Mouse (Mus musculus) kidney, postnatal 0 days (tissue): Measurements from ENCODE around the gene Lix1l. TPM values are rescaled to one million over a fixed set of nuclear protein-coding genes. Genes with fewer than 3 reads are reported as not detected.

Experiments used
- ATAC-seq: fragments of 200-750 bp; cut with Nextera tagmentation; replicated peaks from 2 replicates; pipeline ENCODE4 v1.8.0; 2017; ENCODE audit warnings: low read depth, moderate number of reproducible peaks, moderate TSS enrichment, moderate library complexity; ENCODE audit not compliant: low FRiP score
- DNase-seq: peaks from one replicate; pipeline ENCODE4 v3.0.0-alpha.2; 2016; ENCODE audit warnings: low spot score
- H3K27ac ChIP-seq: fragments of 300-500 bp; sonication (generic); 2 replicates; pipeline ENCODE4 v1.5.1; 2014; ENCODE audit warnings: mild to moderate bottlenecking
- H3K27me3 ChIP-seq: fragments of 300-500 bp; sonication (generic); 2 replicates; pipeline ENCODE4 v1.6.1; 2014; ENCODE audit warnings: low read length, mixed read lengths; ENCODE audit not compliant: insufficient read depth
- H3K36me3 ChIP-seq: fragments of 300-500 bp; sonication (generic); 2 replicates; pipeline ENCODE4 v1.6.1; 2014; ENCODE audit warnings: low read length, mixed read lengths; ENCODE audit not compliant: insufficient read depth
- H3K4me1 ChIP-seq: fragments of 300-500 bp; sonication (generic); replicated peaks from 2 replicates; pipeline ENCODE4 v1.6.1; 2014; ENCODE audit warnings: antibody characterized with exemption, low read length, mixed read lengths; ENCODE audit not compliant: insufficient read depth
- H3K4me2 ChIP-seq: fragments of 300-500 bp; sonication (generic); 2 replicates; pipeline ENCODE4 v1.6.1; 2014; ENCODE audit warnings: mild to moderate bottlenecking, low read length, moderate library complexity, mixed read lengths
- H3K4me3 ChIP-seq: fragments of 300-500 bp; sonication (generic); replicated peaks from 2 replicates; pipeline ENCODE4 v1.5.1; 2014; ENCODE audit warnings: low read depth, low read length
- H3K9ac ChIP-seq: fragments of 300-500 bp; sonication (generic); 2 replicates; pipeline ENCODE4 v1.6.1; 2014; ENCODE audit warnings: low read depth, low read length
- H3K9me3 ChIP-seq: fragments of 300-500 bp; sonication (generic); replicated peaks from 2 replicates; pipeline ENCODE4 v1.6.1; 2016; ENCODE audit warnings: low read length, inconsistent platforms, mixed read lengths
- CTCF ChIP-seq: IDR thresholded peaks from 2 replicates; pipeline ENCODE4 v1.5.1; 2016; ENCODE audit warnings: antibody characterized with exemption, low read depth, mild to moderate bottlenecking, moderate library complexity
- whole genome bisulfite sequencing: fragments of 180-500 bp; shearing (Covaris S2); extraction: QIAGEN DNeasy Blood & Tissue Kit; methylation state at CpG from one replicate; pipeline ENCODE4 v1.1.7; 2014; 5-methylcytosine and 5-hydroxymethylcytosine counted together
- polyA plus RNA-seq: library from polyadenylated mRNA; unstranded; fragments of >200 nt; fragmentation: Nextera tagmentation; extraction: Ambion mirVana; gene quantifications from 2 replicates; pipeline ENCODE4 v1.2.1, GENCODE M21; 2015

Gene Lix1l
- polyA plus RNA-seq, 1 experiment from 2014 or later: 4.9 TPM

DNA sequence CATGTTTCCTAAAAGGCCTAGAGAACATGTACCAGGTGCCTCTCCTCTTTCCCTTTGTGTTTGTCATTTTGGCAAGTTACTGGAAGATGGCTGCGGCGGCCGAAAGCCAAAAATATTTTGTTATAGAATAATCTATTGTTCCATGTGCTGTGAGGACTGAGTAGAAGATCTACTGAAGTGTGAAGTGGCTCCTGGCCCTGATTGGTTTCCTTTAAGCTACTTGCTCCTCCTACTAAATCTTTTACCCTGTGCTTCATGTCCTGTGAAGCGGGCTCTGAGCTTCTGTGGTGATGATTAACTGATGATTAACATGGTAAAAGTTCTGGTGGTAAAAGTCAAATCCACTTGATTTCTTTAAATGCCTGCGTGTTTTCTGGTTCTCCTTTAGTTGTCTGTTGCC is 66.0 kb downstream of the Lix1l start:
- Histone ChIP-seq H3K27ac (no peak overlapping the region), H3K4me3 (no peak overlapping the region), H3K27me3 (no peaks in the 10 kb centered on the region), H3K36me3 (no peaks in the 10 kb centered on the region), H3K9me3 (no peaks in the 10 kb centered on the region), H3K9ac (no peak overlapping the region), H3K4me1 (0 out of 2 replicates have a peak, but pooled peaks cover 3% of the 10 kb centered on the region), H3K4me2 (no peak overlapping the region)
- no peak for TF ChIP-seq CTCF
- 82% methylated on average over 5 of the region's 5 CpGs for WGBS
- ATAC-seq (no peak), DNase-seq (no peak)

DNA sequence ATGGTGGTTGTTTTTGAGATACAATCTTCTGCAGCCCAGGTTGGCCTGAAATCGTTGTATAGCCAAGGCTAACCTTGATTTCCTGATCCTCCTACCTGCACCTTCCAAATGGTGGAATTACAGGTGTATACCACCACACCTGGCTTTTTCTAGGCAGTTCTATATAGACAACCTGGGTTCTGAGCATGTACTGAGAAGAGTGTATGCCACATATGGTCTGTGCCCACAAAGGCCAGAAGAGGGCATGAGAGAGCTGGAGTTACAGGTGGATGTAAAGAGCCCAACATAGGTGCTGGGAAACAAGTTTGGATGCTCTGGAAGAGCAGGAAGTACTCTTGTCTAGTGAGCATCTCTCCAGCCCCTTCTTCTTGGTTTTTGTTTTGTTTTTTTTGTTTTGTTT is 66.4 kb downstream of the Lix1l start:
- no peak overlapping the region for H3K9ac ChIP-seq

DNA sequence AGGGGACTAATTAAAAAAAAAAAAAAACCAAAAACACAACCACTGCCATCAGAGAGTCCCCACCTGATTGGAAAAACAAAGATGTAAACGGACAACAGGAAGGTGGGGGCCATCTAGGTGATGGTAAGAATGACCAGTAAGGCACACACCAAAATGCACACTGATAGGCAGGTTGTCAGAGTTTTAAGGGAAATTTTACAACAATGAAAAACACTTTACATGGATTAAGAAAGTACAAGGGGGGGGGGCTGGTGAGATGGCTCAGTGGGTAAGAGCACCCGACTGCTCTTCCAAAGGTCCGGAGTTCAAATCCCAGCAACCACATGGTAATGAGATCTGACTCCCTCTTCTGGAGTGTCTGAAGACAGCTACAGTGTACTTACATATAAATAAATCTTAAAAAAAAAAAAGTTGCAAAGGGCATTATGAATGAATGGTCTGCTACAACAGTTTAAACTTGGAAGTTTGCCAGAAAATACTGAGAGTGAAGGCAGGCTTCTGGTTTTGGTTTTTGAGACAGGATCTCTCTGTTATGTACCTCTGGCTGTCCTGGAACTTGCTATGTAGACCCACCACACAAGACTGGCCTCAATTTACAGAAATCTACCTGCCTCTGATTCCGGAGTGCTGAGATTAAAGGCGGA is 67.6 kb downstream of the Lix1l start:
- no peak overlapping the region for H3K9ac ChIP-seq
- no peak for ATAC-seq

More for the DNA sequence above, 66.4 kb downstream of the Lix1l start:
- H3K4me3 ChIP-seq: no peak overlapping the region
- H3K4me2 ChIP-seq: no peak overlapping the region
- H3K4me1 ChIP-seq: 0 out of 2 replicates have a peak, but pooled peaks cover 3% of the 10 kb centered on the region
- no peaks in the 10 kb centered on the region for H3K27me3 ChIP-seq
- no peaks in the 10 kb centered on the region for H3K36me3 ChIP-seq
- no peaks in the 10 kb centered on the region for H3K9me3 ChIP-seq
- TF ChIP-seq CTCF: peak; percentile 67
- 52% methylated on average over 1 of the region's 1 CpGs for WGBS
- no peak overlapping the region for H3K27ac ChIP-seq
- DNase-seq (peak; percentile 45), ATAC-seq (no peak)

DNA sequence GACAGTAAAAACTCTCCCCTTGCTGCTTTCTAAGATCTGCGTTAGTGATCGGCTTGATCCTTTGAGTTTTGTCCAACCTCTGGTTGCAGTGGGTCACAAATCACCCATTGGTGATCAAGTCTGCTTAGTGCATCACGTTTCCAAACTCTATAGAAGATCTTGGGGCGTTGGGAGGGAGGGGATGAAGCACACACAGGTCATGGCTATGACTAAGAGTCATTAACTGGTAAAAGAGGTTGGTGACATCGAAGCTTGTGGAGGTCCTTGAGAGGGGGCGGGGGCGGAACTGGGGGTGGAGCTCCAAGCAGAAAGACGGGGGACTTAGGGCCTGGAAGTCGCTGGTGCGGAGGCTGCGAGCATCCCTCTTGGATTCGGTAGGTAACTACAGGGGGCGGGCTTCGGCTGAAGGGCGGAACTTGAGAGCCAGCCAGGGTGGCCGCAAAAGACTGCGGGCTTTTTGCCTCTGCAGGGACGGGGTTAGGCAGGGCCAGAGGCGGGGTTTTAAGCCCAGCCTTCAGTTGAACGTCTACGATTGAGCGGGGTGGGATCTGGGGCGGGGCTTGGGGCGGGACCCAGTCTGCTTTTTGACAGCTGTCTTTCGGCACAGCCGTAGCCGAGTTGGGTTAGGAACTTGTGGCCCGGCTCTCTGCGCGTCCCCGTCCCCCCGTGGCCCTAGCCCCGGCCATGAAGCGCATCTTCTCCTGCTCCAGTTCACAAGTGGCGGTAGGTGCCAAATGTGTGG is 68.9 kb downstream of the Lix1l start, which contains the start of gene Ankrd35:
TSS of gene Ankrd35 (plus strand) at position 405 of the 742 bp plus-strand sequence.
- ATAC-seq (peak; percentile 93), DNase-seq (peak; percentile 96)
- H3K4me1 ChIP-seq: no peaks in the 10 kb centered on the region
- no peak within 1 kb of the TSS for H3K27ac ChIP-seq
- peak within 1 kb of the TSS; percentile 36 for H3K4me3 ChIP-seq
- peak within 1 kb of the TSS; percentile 80 for H3K4me2 ChIP-seq
- TF ChIP-seq CTCF: peak; percentile 52
- WGBS: 5% methylated on average over 35 of the region's 35 CpGs
- H3K36me3 ChIP-seq: no peaks in the 10 kb centered on the region
- H3K9me3 ChIP-seq: no peaks in the 10 kb centered on the region
- H3K9ac ChIP-seq: no peak within 1 kb of the TSS
- H3K27me3 ChIP-seq: no peaks in the 10 kb centered on the region

More for the DNA sequence above, 67.6 kb downstream of the Lix1l start:
- 0 out of 2 replicates have a peak, but pooled peaks cover 3% of the 10 kb centered on the region for H3K4me1 ChIP-seq
- no peak overlapping the region for H3K27ac ChIP-seq
- no peaks in the 10 kb centered on the region for H3K9me3 ChIP-seq
- H3K27me3 ChIP-seq: no peaks in the 10 kb centered on the region
- no peak for TF ChIP-seq CTCF
- no peak overlapping the region for H3K4me2 ChIP-seq
- no peak overlapping the region for H3K4me3 ChIP-seq
- DNase-seq: no peak
- H3K36me3 ChIP-seq: no peaks in the 10 kb centered on the region
- WGBS: 90% methylated on average over 5 of the region's 5 CpGs

DNA sequence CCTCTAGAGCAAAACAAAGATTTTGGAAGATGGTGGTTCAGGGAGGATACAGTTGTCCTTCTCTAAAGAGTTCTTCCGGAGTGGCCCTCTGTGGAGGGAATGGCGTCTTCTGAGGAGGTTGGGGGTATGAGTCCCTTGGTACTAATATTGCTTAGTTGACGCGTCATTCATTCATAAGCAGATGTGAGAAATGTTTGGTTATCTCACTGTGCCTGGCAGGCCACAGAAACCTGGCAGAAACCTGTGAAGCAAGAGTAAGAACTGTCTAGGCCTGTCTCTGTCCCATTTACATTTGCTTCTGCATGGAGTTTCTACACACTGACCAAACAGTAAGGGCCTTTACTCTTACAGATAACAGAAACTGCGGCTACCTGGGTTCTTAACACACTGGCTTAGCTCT is 70.6 kb downstream of the Lix1l start:
- no peak overlapping the region for H3K4me2 ChIP-seq
- no peaks in the 10 kb centered on the region for H3K27me3 ChIP-seq
- H3K9ac ChIP-seq: no peak overlapping the region
- H3K4me3 ChIP-seq: no peak overlapping the region
- TF ChIP-seq CTCF: no peak
- H3K27ac ChIP-seq: no peak overlapping the region
- no peaks in the 10 kb centered on the region for H3K4me1 ChIP-seq
- WGBS: 92% methylated on average over 5 of the region's 5 CpGs
- H3K36me3 ChIP-seq: no peaks in the 10 kb centered on the region
- H3K9me3 ChIP-seq: no peaks in the 10 kb centered on the region
- ATAC-seq (no peak), DNase-seq (no peak)

DNA sequence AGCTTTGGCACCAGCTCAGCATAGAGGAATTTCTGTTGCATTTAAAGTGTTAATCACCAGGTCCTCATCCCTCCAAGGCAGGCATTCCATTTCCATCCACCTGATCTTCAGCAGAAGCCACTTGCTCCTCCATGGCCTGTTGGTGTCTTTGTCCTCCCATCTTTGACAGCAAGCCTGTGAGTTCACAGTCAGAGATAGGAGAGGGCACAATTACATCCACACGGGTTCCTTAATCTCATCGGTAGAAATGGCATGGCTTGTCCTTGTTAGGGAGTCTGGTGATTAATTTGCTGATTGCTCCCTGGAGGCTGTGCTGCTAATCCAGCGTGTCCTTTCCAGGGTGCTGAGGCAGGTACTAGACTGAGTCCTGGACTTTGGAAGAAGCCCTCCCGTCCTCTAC is 72.6 kb downstream of the Lix1l start:
- no peak overlapping the region for H3K27ac ChIP-seq
- no peaks in the 10 kb centered on the region for H3K27me3 ChIP-seq
- H3K36me3 ChIP-seq: no peaks in the 10 kb centered on the region
- no peaks in the 10 kb centered on the region for H3K9me3 ChIP-seq
- DNase-seq: no peak
- H3K4me2 ChIP-seq: no peak overlapping the region
- H3K9ac ChIP-seq: no peak overlapping the region
- no peak for TF ChIP-seq CTCF
- no peak for ATAC-seq
- H3K4me1 ChIP-seq: no peaks in the 10 kb centered on the region
- no peak overlapping the region for H3K4me3 ChIP-seq
- WGBS: 62% methylated on average over 4 of the region's 4 CpGs
